Comparison of ENCODE assay signal across 25 mouse cellular contexts in the genomic region with DNA sequence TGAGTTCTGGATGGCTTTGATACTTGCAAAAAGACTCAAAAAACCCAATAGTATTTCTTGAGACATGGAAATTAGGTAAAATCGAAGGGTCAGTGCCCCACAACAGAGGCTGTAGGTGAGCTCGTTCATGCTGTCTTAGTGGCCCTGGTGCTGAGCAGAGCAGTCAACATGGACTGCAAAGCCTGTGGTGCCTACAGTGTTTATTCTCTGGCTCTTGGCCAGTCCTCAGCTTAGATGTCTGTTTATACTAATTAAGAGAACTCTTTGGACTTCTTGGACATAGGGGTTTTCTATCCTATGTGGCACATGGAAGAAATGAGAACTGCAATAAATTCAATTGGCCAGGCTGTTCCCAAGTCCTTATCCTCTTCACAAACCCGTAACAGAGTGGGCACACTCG.
"Had no signal": no experiment of that assay in that cellular context is flagged by ENCODE, and none has a peak within 500 bp of the region (broad histone marks: within the 10 kb centered on the region; RNA-seq: fewer than 3 reads in every experiment).

No protein-coding gene starts in this region.

- H3K27ac ChIP-seq: heart, adult 2 months; heart, embryonic 13.5 days; heart, embryonic 15.5 days; hindbrain, embryonic 13.5 days; hindbrain, embryonic 15.5 days; hindbrain, postnatal 0 days; kidney, embryonic 15.5 days; kidney, postnatal 0 days; layer of hippocampus, adult 2 months; left cerebral cortex, adult 2 months; limb, embryonic 10.5 days; limb, embryonic 12.5 days had no signal

- H3K36me3 ChIP-seq: heart, embryonic 13.5 days; heart, embryonic 15.5 days; hindbrain, embryonic 13.5 days; hindbrain, embryonic 15.5 days; kidney, embryonic 15.5 days; limb, embryonic 10.5 days; limb, embryonic 12.5 days had no signal

- ATAC-seq: forebrain, postnatal 0 days; hindbrain, postnatal 0 days; intestine, embryonic 16.5 days had no signal

- H3K4me1 ChIP-seq: heart, embryonic 15.5 days; hindbrain, embryonic 15.5 days; limb, embryonic 10.5 days had no signal

- DNase-seq: forebrain, postnatal 0 days; gastrocnemius, postnatal 14 days; gastrocnemius, postnatal 36 days; heart, adult 11 months; heart, adult 2 months; heart, postnatal 14 days; heart, postnatal 36 days; kidney, adult 11 months; kidney, adult 2 months; kidney, adult 9 months; kidney, postnatal 14 days; kidney, postnatal 4 days had no signal

- H3K4me2 ChIP-seq: heart, embryonic 11.5 days; heart, embryonic 13.5 days; heart, embryonic 15.5 days; hindbrain, embryonic 13.5 days; hindbrain, embryonic 15.5 days; kidney, embryonic 15.5 days; limb, embryonic 12.5 days had no signal

- H3K9me3 ChIP-seq: heart, embryonic 13.5 days; heart, embryonic 15.5 days; hindbrain, embryonic 13.5 days; hindbrain, embryonic 15.5 days; kidney, embryonic 15.5 days; limb, embryonic 10.5 days; limb, embryonic 12.5 days had no signal

- H3K27me3 ChIP-seq: hindbrain, embryonic 13.5 days; hindbrain, embryonic 15.5 days; kidney, embryonic 15.5 days; limb, embryonic 12.5 days had no signal

- H3K9ac ChIP-seq: forebrain, postnatal 0 days; heart, embryonic 13.5 days; heart, embryonic 15.5 days; hindbrain, embryonic 13.5 days; hindbrain, embryonic 15.5 days; kidney, embryonic 15.5 days; limb, embryonic 12.5 days had no signal

- H3K4me3 ChIP-seq: heart, adult 2 months; heart, embryonic 13.5 days; heart, embryonic 15.5 days; hindbrain, embryonic 13.5 days; hindbrain, embryonic 15.5 days; kidney, embryonic 15.5 days; layer of hippocampus, adult 2 months; left cerebral cortex, adult 2 months; limb, embryonic 10.5 days; limb, embryonic 12.5 days had no signal
